Mouse (Mus musculus) layer of hippocampus, postnatal 25 days (tissue): Measurements from ENCODE around the gene Naaa. TPM values are rescaled to one million over a fixed set of nuclear protein-coding genes. Genes with fewer than 3 reads are reported as not detected.

ENCODE experiments used
- DNase-seq, 2 experiments: peaks; one replicate each; pipeline ENCODE4 v3.0.0; 2022; ENCODE audit warnings: mixed read lengths in 2 of 2, low spot score in 1 of 2; ENCODE audit errors: extremely low spot score in 1 of 2
- total RNA-seq, 2 experiments: library from RNA; stranded (reverse); gene quantifications; 2 replicates each; pipeline ENCODE4 v1.2.3; 2021

Naaa gene
- total RNA-seq, 2 experiments from 2014 or later, result 46.4 to 48.1 TPM

DNA sequence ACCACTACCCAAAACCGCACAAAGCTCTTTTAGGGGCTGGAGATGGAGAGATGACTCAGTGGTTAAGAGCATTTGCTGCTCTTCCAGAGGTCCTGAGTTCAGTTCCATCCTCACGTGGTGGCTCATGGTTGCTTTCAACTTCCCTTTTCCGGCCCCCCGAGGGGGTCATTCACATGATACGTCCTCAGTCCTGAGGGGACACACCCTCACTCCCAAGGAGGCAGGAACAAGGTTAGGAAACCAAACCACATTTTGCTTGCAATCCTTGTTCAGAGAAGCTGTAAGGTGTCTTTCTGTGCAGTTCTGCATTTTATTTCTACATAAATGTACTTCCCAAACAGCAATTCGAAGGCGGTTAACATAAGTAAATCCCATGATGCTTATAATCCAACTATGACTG is 7.5 kb downstream of the Naaa start:
- DNase-seq, result no peak

DNA sequence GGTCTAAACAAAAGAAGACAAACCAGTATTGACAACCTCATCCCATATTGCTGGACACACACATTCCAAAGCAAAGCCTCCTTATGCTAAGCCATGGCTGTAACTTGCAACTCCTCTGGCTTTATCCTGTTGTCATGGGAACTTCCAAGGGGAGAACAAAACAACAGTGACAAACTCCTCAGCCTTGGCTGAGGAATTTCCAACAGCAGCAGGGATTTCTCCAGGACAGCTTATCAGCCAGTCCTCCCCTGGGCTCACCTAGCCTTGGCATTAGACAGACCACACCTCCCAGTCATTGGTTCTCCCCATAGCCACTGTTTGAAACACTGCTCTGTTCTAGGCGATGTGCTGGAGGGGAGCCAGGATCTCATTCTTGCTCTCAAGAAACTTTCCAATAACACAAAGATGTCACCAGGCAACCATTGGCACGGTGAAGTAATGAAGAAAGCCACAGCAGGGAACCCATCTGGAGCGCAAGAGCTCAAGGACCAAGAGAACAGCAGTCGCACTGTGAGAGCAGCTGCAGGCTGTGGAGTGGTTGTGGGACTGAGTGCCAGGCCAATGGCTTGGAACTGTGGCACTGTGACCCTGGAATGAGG is 14.1 kb downstream of the Naaa start:
- peak; percentile 30 to 65 for DNase-seq

DNA sequence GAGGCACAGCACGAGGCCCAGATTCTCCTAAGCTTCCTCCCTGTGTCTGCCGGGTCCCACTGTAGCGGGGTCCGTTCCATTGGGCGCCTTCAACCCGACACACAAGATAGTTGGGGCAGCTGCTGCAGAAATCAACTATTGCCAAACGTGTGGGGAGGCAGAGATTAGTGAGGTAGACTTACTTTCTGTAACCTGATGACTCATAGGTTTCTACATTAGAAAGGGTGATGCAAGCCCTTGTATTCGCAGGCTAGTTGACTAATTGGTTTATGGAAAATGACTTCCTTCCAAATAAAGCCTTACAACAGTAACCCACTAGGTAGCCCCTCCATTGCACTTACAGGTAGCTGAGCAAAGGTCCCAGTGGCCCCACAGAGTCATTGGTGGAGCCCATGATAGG is 15.3 kb downstream of the Naaa start:
- DNase-seq, result no peak

DNA sequence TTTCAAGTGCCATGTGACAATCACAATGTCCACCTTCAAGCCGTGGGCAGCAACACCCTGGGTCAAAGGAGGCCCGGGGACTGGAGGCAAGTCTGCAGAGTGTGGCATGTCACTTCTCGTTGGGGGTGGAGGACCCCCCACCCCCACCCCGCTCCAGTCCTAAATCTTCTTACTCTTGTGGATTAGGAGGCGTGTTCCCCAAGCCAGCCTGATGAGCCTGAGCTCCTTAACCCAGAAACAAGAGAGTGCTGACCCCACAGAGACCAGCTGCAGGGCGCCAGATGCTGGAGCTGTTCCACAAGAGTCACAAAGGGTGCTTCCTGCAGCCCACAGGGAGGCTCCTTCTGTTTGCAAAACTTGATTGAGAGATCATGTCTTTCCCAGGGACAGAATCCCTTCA is 21.8 kb downstream of the Naaa start, which contains the start of gene Ppef2:
TSS of gene Ppef2 (minus strand) at position 61 of the 400 bp plus-strand sequence.
- no peak for DNase-seq

DNA sequence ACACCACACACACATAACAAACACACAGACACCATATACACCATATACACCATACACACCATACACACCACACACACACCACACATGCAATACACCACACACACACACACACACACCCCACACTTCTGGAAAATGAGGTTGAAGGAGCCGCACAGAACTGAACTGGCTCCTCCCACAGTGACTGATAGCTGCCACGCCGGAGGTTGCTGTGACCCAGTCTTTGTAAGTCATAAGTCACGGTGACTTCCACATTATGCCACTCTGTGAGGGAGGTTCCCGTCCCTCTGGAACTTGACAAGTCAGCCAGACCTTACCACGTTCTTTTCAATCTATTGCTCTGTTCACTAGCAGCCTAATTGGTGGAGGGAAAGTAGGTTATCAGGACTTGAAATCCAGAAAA is 23.5 kb downstream of the Naaa start:
- DNase-seq, result no peak

DNA sequence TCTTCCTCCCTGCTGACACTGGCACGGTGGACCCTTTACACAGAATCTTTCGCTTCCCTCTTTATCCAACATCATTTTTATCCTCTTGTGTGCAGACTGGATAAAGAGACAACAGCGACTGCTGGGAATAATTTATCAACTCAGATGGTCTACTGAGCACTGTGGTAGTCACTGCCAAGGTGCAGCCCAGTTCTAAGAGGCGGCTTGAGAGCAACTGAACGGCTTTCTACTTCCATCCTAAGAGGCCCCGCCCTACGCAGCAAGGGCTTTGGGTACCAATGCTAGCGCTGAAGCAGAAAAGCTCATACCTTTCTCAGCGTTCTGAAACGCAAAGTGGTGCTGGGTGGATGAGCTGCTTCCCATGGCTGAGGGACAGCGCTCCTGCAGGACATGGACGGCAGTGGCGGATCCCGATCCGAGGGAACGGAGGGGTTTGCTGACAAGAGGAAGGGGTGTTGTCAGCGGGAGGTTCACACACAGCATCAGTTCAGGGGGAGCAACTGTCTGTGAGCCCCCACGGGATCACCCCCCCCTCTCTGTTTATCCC is 25.1 kb downstream of the Naaa start:
- peak in 1 of 2 experiments; percentile 20 for DNase-seq

DNA sequence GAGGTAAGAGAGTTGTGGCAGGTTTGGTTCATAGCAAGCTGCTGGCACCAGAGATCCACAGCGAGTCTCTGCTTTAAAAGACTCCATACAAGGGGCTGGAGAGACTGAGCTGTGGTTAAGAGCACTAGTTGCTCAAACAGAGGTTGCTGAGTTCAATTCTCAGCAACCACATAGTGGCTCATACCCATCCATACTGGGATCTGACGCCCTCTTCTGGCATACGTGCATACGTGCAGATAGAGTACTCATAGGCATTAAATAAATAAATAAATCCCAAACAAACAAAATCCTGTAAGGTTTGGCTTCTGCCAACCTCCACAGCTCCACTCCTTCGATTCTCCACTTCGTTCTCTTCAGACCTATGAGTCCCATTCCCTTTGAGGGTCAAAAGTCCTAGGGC is 25.9 kb downstream of the Naaa start:
- DNase-seq, result no peak

DNA sequence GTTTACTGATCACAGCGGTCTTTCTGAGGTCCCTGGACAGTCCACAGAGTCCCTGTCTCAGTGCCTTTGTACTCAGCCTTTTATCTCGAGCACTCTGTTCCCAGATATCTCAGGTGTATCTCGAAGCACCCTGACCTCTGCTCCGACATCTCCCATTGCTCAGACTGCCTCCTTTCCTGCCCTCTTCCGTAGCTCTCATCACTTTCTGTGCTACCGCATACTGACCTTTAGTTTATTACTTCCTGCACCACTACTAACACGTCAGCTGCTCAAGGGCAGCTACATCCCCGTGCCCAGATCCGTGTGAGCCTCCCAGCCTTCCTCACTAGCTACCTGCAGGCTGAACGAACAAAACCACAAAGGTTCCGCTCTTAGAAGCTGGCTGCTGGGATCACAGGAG is 29.4 kb downstream of the Naaa start:
- no peak for DNase-seq

DNA sequence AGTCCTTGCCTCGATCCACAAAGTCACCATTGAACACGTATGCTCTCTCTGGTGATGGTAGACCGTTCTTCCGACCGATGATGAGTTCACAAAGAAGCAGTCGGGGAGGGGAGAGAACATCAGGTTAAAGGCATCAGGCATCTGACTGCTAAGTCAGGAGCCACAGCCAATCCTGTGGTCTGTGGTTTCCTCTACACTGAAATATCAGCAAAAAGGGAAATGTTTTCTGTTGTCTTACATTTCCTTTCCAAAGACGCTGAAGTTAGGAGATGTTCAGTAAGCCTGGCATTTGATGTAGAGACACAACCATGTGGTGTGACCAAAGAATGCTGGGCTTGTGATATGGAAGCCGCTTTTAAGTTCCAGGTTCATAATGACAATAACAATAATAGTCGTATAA is 32.5 kb downstream of the Naaa start:
- DNase-seq, result no peak

DNA sequence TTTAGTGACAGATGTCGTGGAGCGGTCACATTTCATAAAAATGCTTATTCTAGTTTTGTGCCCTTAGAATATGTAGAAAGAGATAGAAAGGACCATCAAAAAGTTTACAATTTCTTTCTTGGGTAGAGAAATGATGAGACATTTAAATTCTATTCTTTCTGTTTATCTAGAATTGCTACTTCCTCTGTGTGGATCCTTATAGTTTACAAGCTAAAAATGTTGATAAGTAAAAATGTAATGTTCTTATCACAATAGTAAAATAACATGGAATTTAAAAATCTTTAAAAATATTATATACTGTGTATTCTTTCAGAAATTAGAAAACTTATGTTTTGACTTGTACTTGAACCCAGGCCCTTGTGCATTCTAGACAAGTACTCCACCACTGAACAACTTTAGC is 33.1 kb downstream of the Naaa start:
- DNase-seq, result no peak

DNA sequence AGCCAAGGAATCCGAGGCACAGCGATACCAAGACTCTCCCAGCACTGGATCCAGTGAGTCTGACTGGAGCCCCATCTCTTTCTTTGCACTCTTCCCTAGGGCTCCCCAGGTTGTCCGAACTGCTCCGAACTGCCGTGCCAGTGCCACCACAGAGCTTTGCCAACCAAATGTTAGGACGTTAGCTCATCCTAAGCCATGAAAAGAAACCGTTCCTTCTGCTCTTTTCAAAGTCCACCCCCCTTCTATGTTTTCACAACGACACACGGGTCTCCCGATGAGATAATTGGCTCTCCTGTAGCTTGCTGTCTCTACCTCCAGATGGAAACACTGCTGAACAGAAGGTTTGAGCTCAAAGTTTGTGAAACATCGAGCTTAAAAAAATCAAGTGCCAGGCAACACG is 37.2 kb downstream of the Naaa start:
- DNase-seq, result no peak

DNA sequence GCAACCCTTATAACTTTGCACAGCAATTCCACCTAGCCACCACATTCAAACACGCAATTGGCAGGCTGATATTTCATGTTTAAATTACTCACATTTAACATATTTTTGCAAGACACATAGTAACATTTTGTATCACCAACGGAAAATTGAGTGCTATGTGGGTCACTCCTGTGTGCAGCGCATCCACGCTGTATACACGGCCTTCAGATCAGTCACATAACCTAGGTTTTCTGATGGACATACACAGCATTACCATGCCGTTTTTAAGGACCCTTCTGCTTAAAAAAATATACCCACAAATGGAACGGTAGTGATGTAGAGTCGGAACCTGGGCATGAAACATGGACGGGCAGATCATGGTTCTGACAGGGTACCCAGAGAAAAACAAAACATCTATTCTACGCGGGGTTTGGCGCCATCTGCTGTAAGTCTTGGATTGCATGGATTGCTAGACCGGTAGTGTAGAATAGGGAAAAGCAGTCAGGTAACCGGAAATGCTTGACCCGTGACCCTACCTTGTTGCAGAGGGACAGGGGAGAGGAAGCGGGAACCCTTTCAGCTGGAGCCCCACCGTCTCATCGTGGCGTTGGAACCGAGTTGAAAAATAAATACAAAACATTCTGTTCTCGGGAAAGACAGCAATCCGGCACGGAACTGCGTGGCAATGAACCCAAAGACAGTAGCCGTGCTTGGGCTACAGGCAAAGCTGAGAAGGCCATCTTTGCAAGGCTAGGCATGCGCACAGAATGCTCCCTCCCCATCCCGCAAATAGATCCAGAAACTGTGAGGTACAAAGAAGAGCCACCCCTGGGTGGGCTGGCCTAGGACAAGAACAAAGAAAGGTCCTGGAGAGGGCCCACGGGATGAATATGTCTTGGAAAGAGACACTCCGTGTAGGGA is 38.4 kb downstream of the Naaa start:
- DNase-seq, result peak; percentile 51 to 76

DNA sequence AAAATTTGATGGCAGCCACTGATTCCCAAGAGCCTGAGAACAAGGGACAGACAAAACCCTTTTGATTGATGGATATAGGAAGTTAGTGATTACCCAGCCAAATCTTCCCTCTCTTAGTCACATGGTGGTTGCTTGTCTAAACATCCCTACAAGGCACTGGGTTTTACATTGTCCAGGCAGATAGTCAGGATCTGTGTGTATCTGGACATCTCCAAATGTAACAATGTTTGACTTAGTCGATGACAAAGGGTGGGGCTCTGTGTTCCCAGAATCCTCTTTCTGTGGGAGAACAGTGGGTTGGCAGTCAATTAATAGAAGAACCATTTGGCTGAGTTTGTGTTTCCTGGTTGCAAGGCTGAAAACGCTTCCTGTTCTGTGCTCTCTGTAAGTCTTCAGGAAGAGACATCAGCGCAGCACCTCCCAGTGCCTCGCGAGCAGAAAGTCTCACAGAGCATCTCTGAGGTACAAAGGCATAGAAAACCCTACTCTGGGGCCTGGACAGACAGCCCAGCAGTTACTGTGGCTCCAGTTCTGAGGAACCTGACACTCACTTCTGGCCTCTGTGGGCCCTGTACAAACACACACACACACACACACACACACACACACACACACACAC is 42.9 kb downstream of the Naaa start:
- no peak for DNase-seq

DNA sequence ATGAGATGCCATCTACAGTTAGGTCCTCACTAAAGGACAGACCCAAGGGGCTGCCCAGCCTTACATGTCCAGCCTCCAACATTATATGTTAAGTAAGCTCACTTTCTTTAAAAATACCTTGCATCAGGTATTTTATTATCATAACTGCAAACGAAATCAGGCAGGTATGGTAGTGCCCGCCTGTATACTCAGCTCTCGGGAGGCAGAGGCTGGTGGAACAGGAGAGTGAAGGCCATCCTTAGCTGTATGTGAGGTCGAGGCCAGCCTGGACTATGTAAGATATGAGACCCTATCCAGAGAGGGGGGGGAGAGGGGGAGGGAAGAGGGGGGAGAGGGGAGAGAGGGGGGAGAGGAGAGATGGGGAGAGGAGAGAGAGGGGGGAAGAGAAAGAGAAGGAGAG is 44.6 kb downstream of the Naaa start:
- DNase-seq, result no peak

DNA sequence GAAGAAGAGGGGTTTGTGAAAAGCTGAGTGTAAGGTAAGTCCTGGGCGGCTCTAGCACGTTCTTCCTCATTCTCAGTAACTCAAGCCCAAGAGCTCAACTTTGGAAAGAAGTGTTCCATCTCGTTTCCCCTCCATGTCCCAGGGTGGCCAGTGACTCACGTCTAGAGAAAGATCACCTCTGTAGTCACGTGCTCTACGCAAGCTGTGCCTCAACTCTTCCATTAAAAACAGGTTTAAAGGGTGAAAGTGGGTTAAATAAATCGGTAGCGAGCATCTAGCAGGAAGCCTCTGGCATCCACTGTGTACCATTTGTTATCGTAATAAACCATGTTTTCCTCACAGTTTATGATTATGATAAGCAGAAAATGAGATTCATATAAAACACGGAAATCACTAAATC is 46.1 kb downstream of the Naaa start:
- DNase-seq, result no peak

DNA sequence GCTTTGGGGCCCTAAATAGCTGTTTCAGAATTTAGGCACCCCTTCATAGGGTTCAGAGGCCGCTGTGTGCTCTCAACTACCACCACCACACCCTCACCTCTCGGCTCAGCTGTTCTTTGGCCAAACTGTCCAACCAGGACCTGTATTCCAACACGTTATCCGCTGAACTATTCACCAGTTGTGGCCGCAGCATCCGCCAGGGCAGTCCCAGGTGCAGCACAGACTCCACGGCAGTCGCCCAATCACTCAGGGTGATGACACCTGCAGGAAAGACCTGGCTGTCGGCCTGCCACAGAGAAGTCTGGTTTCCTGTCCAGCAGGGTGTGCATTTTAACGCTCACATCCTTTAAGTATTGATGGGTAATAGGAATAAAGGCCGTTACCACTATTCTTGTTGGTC is 47.7 kb downstream of the Naaa start:
- no peak for DNase-seq

DNA sequence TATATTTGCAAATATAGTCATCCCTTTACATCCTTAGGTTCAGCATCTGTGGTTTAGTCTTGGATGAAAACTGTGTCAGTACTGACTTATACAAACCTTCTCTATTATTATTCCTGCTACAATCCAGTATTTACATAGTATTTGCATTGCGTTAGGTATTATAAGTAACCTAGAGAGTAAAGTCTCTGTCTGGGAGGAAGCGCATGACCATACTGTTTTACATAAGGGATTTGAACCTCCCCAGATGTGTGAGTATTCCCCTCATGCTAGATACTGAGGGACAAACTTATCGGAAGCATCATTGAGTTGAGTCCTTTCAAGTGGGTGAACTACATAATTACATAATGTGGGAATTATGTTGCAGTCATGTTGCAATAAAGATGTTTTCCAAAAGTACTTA is 48.5 kb downstream of the Naaa start:
- no peak for DNase-seq

DNA sequence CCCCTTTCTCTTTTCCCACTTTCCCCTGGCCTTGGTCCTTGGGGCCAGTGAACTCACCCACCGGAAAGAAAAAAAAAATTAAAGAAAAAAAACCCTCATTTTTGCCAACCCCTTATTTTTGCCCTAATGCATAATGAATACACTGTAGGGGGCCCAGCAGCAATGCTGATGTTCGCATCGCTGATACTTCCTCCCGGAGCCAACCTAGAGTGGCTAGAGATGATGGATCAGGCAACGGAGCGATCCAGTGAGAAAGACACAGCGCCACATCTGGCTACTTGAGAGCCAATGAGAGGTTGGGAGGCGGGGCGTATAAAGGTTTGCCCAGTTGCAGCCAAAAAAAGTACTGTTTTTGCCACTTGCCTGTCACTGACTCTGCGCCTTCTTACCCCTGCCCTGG is 49.2 kb downstream of the Naaa start:
- no peak for DNase-seq

DNA sequence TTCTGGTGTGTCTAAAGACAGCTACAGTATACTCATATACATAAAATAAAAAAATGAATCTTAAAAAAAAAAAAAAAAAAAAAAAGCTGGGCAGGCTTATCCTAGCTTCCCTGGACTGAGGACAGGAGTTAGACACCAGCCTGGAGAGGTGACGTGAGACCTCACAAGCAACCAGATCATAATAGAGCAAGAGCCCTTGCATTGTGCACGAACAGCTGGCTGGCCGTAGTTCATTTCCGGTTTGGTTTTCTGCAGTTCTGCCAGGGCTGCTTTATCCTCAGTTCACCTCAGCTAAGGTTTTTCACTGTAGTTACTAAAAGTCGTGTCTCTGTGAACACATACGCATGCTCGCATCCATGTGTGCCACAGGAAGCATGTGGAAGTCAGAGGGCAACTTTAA is 50.2 kb downstream of the Naaa start:
- DNase-seq, result no peak

DNA sequence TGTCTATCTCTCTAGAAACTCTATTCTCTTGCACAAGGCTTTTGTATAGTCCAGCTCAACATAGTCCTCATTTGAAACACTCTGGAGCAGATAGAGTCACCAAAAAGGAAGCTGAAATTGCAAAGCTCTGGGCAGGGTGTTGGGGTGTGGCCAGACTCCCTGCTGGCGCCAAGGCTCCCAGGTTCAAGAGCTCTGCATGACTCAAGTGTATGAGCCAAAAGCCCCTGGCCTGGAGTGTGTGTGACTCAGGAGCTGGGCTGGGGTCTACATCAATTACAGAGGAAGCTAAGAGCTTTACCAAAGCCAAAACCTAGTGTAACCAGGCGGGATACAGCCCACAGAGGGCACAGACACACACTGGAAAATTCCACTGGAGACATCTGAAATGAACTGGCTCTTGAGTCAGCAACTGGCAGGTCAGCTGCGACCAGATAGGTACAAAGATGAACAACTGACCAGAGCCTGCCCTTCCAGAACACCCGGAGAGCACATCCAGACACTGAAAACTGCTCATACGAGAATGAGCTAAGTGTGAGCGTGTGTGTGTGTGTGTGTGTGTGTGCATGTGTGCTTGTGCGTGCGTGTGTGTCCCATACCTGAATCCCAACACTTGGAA is 57.6 kb downstream of the Naaa start:
- no peak for DNase-seq

DNA sequence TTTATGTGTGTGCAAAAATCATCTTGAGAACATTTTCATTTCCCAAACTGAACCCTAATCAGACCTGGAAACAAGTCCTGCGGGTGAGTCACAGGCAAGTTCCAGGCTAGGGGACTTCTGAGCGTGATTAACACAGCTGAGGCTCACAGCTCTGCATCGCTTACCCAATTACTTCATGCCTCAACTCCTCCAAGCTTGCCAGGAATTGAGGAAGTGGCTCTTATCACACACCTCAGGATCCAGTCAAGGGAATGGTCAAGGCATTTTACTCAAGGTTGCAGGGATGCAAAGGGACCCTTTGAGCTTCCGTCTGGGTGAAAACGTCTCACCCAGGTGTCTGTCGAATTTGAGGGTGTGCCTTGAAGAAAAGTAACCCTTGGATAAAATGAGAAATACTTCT is 58.1 kb downstream of the Naaa start:
- no peak for DNase-seq
